Mouse (Mus musculus): Measurements from ENCODE around the gene Ccdc172. TPM values are rescaled to one million over a fixed set of nuclear protein-coding genes. Genes with fewer than 3 reads are reported as not detected.

Gene Ccdc172
- polyA plus RNA-seq, 2 experiments: not detected

DNA sequence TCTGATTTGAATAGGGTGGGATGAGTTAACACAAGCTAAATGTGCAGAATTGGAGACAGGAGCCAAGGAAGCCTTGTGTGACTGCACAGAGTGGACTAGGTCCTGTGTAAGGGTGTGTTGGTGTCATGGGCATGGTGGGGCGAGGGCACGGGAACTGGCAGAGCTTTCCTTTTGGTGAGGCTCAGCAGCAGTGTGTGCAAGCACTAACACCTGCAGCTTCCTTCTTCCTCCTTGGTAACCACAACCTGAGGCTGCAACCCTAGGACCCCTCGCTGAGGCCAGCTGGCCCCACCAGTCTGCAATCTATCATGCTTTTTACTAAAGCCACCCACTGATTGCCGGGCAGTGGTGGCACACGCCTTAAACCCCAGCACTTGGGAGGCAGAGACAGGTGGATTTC is 28.6 kb downstream of the Ccdc172 start:
- WGBS: 83% methylated on average over 5 of the region's 5 CpGs
- no peak for TF ChIP-seq POLR2A (IDR thresholded peaks at IDR 0.05; ENCODE audit: borderline replicate concordance, extremely low read depth, insufficient read depth, insufficient read length)

DNA sequence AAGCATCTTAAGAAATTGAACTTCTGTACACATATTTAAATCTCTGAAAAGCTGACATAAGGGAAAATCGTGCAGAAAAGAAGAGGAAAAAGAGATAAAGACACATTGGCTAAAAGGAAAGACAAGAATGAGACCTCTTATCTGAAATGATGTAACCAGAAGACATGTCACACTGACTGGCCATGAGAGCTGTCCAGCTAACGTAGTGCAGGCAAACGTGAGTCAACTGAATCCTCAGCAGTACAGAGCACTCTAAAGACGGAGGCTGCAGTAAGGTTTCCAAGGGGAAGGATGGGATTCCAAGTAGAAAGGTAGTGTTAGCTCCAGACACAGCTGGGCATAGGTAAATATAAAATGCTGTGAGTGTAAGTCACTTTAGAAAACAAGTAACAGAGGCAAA is 36.6 kb downstream of the Ccdc172 start:
- no peak overlapping the region for H3K4me3 ChIP-seq (replicated peaks; ENCODE audit: low read length)
- no peaks in the 10 kb centered on the region for H3K36me3 ChIP-seq (ENCODE audit: control insufficient read depth, insufficient read depth, low read length)
- TF ChIP-seq POLR2A (IDR thresholded peaks at IDR 0.05; ENCODE audit: borderline replicate concordance, extremely low read depth, insufficient read depth, insufficient read length): no peak
- no peak for ATAC-seq (ENCODE audit: low FRiP score, low read depth)
- no peak overlapping the region for H3K9ac ChIP-seq (ENCODE audit: low read depth, low read length, severe bottlenecking)
- H3K4me1 ChIP-seq (ENCODE audit: control insufficient read depth, insufficient read depth, low read length): no peaks in the 10 kb centered on the region
- WGBS: 42% methylated on average over 4 of the region's 4 CpGs
- no peak for DNase-seq (ENCODE audit: low spot score)
- no peaks in the 10 kb centered on the region for H3K9me3 ChIP-seq (ENCODE audit: control insufficient read depth, low read length)
- H3K4me2 ChIP-seq (replicated peaks; ENCODE audit: low read depth, low read length, severe bottlenecking): no peak overlapping the region
- H3K27me3 ChIP-seq (ENCODE audit: control insufficient read depth, insufficient read depth, low read length): no peaks in the 10 kb centered on the region
- no peak overlapping the region for H3K27ac ChIP-seq (replicated peaks; ENCODE audit: low read depth, low read length)

More for the DNA sequence above, 28.6 kb downstream of the Ccdc172 start:
- Histone ChIP-seq H3K36me3 (ENCODE audit: control insufficient read depth, insufficient read depth, low read length) (no peaks in the 10 kb centered on the region), H3K9ac (ENCODE audit: low read depth, low read length, severe bottlenecking) (no peak overlapping the region), H3K4me1 (ENCODE audit: control insufficient read depth, insufficient read depth, low read length) (peaks cover 7% of the 10 kb centered on the region), H3K27ac (replicated peaks; ENCODE audit: low read depth, low read length) (no peak overlapping the region), H3K4me2 (replicated peaks; ENCODE audit: low read depth, low read length, severe bottlenecking) (no peak overlapping the region), H3K9me3 (ENCODE audit: control insufficient read depth, low read length) (no peaks in the 10 kb centered on the region), H3K4me3 (replicated peaks; ENCODE audit: low read length) (no peak overlapping the region), H3K27me3 (ENCODE audit: control insufficient read depth, insufficient read depth, low read length) (no peaks in the 10 kb centered on the region)
- DNase-seq (ENCODE audit: low spot score) (no peak), ATAC-seq (ENCODE audit: low FRiP score, low read depth) (no peak)

DNA sequence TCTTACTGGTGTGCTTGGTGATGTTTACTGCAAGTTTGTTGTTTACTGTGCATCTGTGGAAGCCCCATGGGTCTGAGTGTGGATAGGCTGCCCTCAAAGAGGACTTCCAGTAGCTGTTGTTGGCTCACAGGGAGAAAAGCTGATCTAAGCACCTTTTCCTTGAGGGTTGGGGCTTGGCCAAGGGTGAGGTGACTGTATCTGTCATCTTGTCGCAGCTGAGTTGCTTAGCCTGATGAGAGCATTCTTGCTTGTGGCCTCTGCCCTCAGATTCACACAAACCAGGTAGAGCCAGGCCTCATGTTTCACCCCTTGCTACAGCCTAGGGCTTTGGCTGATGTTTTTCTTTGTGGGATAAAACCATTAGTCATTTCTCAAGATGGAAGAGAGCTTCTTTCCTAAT is 38.7 kb downstream of the Ccdc172 start:
- Histone ChIP-seq H3K27me3 (ENCODE audit: control insufficient read depth, insufficient read depth, low read length) (no peaks in the 10 kb centered on the region), H3K4me1 (ENCODE audit: control insufficient read depth, insufficient read depth, low read length) (no peaks in the 10 kb centered on the region), H3K9me3 (ENCODE audit: control insufficient read depth, low read length) (no peaks in the 10 kb centered on the region), H3K4me2 (replicated peaks; ENCODE audit: low read depth, low read length, severe bottlenecking) (no peak overlapping the region), H3K36me3 (ENCODE audit: control insufficient read depth, insufficient read depth, low read length) (no peaks in the 10 kb centered on the region), H3K27ac (replicated peaks; ENCODE audit: low read depth, low read length) (no peak overlapping the region), H3K9ac (ENCODE audit: low read depth, low read length, severe bottlenecking) (no peak overlapping the region), H3K4me3 (replicated peaks; ENCODE audit: low read length) (no peak overlapping the region)
- DNase-seq (ENCODE audit: low spot score) (no peak), ATAC-seq (ENCODE audit: low FRiP score, low read depth) (no peak)
- TF ChIP-seq POLR2A (IDR thresholded peaks at IDR 0.05; ENCODE audit: borderline replicate concordance, extremely low read depth, insufficient read depth, insufficient read length): no peak
- 52% methylated on average over 1 of the region's 1 CpGs for WGBS

DNA sequence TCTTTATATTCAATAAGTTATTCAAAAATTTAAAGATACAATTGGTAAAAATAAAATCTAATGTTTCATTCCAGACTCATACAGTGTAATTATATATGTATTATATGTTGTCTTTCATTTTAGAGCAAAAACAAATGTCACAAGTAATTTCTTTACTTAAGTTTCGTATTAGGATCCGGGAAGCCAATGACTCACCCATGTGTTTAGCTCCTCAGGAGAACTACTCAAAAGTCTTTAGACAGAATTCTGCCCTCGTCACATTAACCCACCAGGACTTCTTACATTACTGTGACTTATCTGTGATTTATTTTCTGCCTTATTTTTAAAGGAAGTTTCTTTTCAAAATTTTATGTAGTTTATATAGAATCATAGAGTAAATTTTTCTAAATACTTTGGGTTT is 39.1 kb downstream of the Ccdc172 start:
- no peak overlapping the region for H3K27ac ChIP-seq (replicated peaks; ENCODE audit: low read depth, low read length)
- WGBS: 78% methylated on average over 3 of the region's 3 CpGs
- no peak for ATAC-seq (ENCODE audit: low FRiP score, low read depth)
- H3K4me1 ChIP-seq (ENCODE audit: control insufficient read depth, insufficient read depth, low read length): no peaks in the 10 kb centered on the region
- H3K9ac ChIP-seq (ENCODE audit: low read depth, low read length, severe bottlenecking): no peak overlapping the region
- no peak overlapping the region for H3K4me3 ChIP-seq (replicated peaks; ENCODE audit: low read length)
- no peaks in the 10 kb centered on the region for H3K36me3 ChIP-seq (ENCODE audit: control insufficient read depth, insufficient read depth, low read length)
- DNase-seq (ENCODE audit: low spot score): no peak
- H3K9me3 ChIP-seq (ENCODE audit: control insufficient read depth, low read length): no peaks in the 10 kb centered on the region
- no peaks in the 10 kb centered on the region for H3K27me3 ChIP-seq (ENCODE audit: control insufficient read depth, insufficient read depth, low read length)
- H3K4me2 ChIP-seq (replicated peaks; ENCODE audit: low read depth, low read length, severe bottlenecking): no peak overlapping the region
- no peak for TF ChIP-seq POLR2A (IDR thresholded peaks at IDR 0.05; ENCODE audit: borderline replicate concordance, extremely low read depth, insufficient read depth, insufficient read length)

DNA sequence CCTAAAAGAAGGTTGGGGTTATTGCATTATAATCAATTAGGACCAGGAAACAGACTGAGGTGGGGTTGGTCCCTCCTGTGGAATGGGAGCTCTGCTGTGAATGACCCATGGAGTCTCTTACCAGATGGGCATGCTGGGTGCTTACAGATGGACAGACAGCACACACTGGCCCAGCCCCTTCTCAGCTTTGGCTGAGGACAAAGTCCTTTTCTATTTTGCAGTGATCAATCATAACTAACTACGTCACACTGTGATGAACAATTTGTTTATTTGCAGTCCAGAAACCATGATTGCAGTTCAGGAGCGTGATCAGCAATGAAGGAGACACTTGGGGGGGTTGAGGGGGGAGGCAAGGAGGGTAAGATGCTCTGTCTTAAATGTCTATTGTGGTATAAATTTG is 43.2 kb downstream of the Ccdc172 start:
- Histone ChIP-seq H3K9ac (ENCODE audit: low read depth, low read length, severe bottlenecking) (no peak overlapping the region), H3K27ac (replicated peaks; ENCODE audit: low read depth, low read length) (no peak overlapping the region), H3K36me3 (ENCODE audit: control insufficient read depth, insufficient read depth, low read length) (no peaks in the 10 kb centered on the region), H3K4me1 (ENCODE audit: control insufficient read depth, insufficient read depth, low read length) (no peaks in the 10 kb centered on the region), H3K9me3 (ENCODE audit: control insufficient read depth, low read length) (no peaks in the 10 kb centered on the region), H3K4me2 (replicated peaks; ENCODE audit: low read depth, low read length, severe bottlenecking) (no peak overlapping the region), H3K27me3 (ENCODE audit: control insufficient read depth, insufficient read depth, low read length) (no peaks in the 10 kb centered on the region), H3K4me3 (replicated peaks; ENCODE audit: low read length) (no peak overlapping the region)
- ATAC-seq (ENCODE audit: low FRiP score, low read depth) (no peak), DNase-seq (ENCODE audit: low spot score) (no peak)
- 88% methylated on average over 2 of the region's 2 CpGs for WGBS
- no peak for TF ChIP-seq POLR2A (IDR thresholded peaks at IDR 0.05; ENCODE audit: borderline replicate concordance, extremely low read depth, insufficient read depth, insufficient read length)

DNA sequence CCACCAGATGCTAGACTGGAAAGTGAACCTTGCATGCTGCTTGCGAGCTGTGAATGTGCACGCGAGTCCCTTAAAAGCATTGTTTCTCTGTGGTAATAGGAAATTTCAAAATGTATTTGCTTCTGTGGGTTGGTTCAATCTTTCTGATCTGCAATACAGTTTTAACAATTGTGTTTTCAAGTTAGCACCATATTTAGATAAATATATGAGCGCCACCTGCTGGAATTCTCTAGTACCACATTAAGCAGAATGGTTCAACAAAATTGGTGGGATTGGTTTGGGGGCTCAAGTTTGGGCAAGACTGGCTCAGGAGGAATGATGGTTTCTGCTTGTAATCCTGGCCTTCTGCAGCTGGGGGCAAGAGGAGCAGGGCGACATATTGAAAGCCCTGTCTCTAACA is 46.6 kb downstream of the Ccdc172 start:
- Histone ChIP-seq H3K27ac (replicated peaks; ENCODE audit: low read depth, low read length) (no peak overlapping the region), H3K36me3 (ENCODE audit: control insufficient read depth, insufficient read depth, low read length) (no peaks in the 10 kb centered on the region), H3K9ac (ENCODE audit: low read depth, low read length, severe bottlenecking) (no peak overlapping the region), H3K4me1 (ENCODE audit: control insufficient read depth, insufficient read depth, low read length) (no peaks in the 10 kb centered on the region), H3K4me3 (replicated peaks; ENCODE audit: low read length) (no peak overlapping the region), H3K4me2 (replicated peaks; ENCODE audit: low read depth, low read length, severe bottlenecking) (no peak overlapping the region), H3K27me3 (ENCODE audit: control insufficient read depth, insufficient read depth, low read length) (no peaks in the 10 kb centered on the region), H3K9me3 (ENCODE audit: control insufficient read depth, low read length) (no peaks in the 10 kb centered on the region)
- WGBS: 54% methylated on average over 5 of the region's 5 CpGs
- DNase-seq (ENCODE audit: low spot score) (peak; percentile 75), ATAC-seq (ENCODE audit: low FRiP score, low read depth) (no peak)
- no peak for TF ChIP-seq POLR2A (IDR thresholded peaks at IDR 0.05; ENCODE audit: borderline replicate concordance, extremely low read depth, insufficient read depth, insufficient read length)
